ENCODE assay signal across 8 mouse cellular contexts in the genomic region with DNA sequence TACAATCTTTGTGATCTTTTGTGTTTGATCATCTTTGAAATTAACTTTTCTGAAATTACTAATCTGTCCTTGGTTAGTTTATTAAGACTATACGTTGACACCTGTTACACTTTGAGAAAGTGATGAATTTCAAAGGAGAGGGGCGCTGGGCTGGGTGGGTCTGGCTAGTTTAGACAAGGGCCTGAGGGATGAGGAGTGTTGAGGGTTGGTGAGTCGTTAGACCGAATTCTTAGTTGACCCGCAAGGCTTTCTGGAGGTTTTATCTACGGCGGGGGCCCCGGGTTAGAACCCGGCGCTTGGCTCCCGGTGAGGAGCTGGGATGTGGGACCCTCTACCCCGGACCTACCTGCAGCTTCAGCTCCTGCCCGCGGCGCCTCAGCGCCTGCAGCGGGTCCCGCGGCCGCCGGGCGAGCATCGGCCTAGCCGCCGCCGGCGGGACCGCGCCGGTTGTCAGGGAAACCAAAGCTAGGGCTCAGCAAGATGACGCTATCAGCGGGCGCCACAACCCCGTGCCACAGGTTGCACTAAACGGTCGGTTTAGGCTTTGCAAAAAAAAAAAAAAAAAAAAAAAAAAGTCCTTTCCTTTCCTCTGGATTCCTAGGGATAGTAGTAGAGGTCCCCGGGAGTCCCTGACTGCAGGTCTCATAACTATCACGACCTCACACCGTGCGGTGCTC. TPM values are rescaled to one million over a fixed set of nuclear protein-coding genes. Genes with fewer than 3 reads are reported as not detected.
DNase-seq lines count a peak whose midpoint lies in the region; ATAC-seq and TF ChIP-seq lines count a peak whose summit lies in the region.

TSS of gene Nphp1 (minus strand) at position 458 of the 677 bp plus-strand sequence.

- peak; percentile 76 for ATAC-seq in embryonic facial prominence, embryonic 15.5 days (ENCODE audit: insufficient number of reproducible peaks, low FRiP score, low TSS enrichment, low read depth)
- peak; percentile 80 for ATAC-seq in kidney, embryonic 14.5 days (ENCODE audit: low FRiP score, low TSS enrichment)
- peak; percentile 83 for ATAC-seq in limb, embryonic 15.5 days (ENCODE audit: insufficient number of reproducible peaks, low FRiP score, low TSS enrichment, low read depth)

- no peak within 1 kb of the TSS; the same call in 1 of the 2 replicates for H3K27ac ChIP-seq in bone marrow, adult 2 months (ENCODE audit: control insufficient read depth, insufficient read depth, low read depth, low read length, poor library complexity)
- peak within 1 kb of the TSS; percentile 52; the same call in 1 of the 2 replicates for H3K27ac ChIP-seq in embryonic facial prominence, embryonic 15.5 days (replicated peaks)
- no peak within 1 kb of the TSS for H3K27ac ChIP-seq in kidney, embryonic 14.5 days (ENCODE audit: low read depth, low read length)
- H3K27ac ChIP-seq in limb, embryonic 15.5 days: peak within 1 kb of the TSS; percentile 80

- no peaks in the 10 kb centered on the region; the same call in 1 of the 2 replicates for H3K4me1 ChIP-seq in bone marrow, adult 2 months (ENCODE audit: control insufficient read depth, insufficient read depth, low read length)
- peaks cover 21% of the 10 kb centered on the region for H3K4me1 ChIP-seq in embryonic facial prominence, embryonic 15.5 days
- H3K4me1 ChIP-seq in kidney, embryonic 14.5 days (ENCODE audit: control insufficient read depth, insufficient read depth, low read length): peaks cover 20% of the 10 kb centered on the region
- H3K4me1 ChIP-seq in limb, embryonic 15.5 days: peaks cover 20% of the 10 kb centered on the region

- peak within 1 kb of the TSS; percentile 57 for H3K9ac ChIP-seq in embryonic facial prominence, embryonic 15.5 days
- peak within 1 kb of the TSS; percentile 82 for H3K9ac ChIP-seq in kidney, embryonic 14.5 days (ENCODE audit: low read depth, low read length)
- H3K9ac ChIP-seq in limb, embryonic 15.5 days: peak within 1 kb of the TSS; percentile 45

- TF ChIP-seq CTCF in bone marrow, adult 2 months (IDR thresholded peaks at IDR 0.05; ENCODE audit: control insufficient read depth, insufficient read depth, low read length): no peak

- peak; percentile 84 for DNase-seq in 416B (ENCODE audit: low read depth)
- DNase-seq in heart, adult 9 months (ENCODE audit: low spot score in 2 of 2): peak; percentile 79 to 80
- peak; percentile 40 to 71 for DNase-seq in monocyte, adult 2 months (ENCODE audit: low read depth in 1 of 2, low spot score in 2 of 2)
- peak; percentile 79 to 80 for DNase-seq in spleen, postnatal 36 days (ENCODE audit: low spot score in 2 of 2)

- H3K4me3 ChIP-seq in bone marrow, adult 2 months (replicated peaks; ENCODE audit: control insufficient read depth, low read depth, low read length): peak within 1 kb of the TSS; percentile 96
- H3K4me3 ChIP-seq in embryonic facial prominence, embryonic 15.5 days (replicated peaks): peak within 1 kb of the TSS; percentile 82
- H3K4me3 ChIP-seq in kidney, embryonic 14.5 days (ENCODE audit: low read length): peak within 1 kb of the TSS; percentile 77
- H3K4me3 ChIP-seq in limb, embryonic 15.5 days: peak within 1 kb of the TSS; percentile 80

- no peaks in the 10 kb centered on the region for H3K9me3 ChIP-seq in embryonic facial prominence, embryonic 15.5 days (replicated peaks)
- H3K9me3 ChIP-seq in kidney, embryonic 14.5 days (ENCODE audit: control insufficient read depth, low read length): no peaks in the 10 kb centered on the region
- H3K9me3 ChIP-seq in limb, embryonic 15.5 days: no peaks in the 10 kb centered on the region

- WGBS in bone marrow, adult 2 months: under 1% methylated on average over 40 of the region's 40 CpGs
- under 1% methylated on average over 40 of the region's 40 CpGs for WGBS in embryonic facial prominence, embryonic 15.5 days
- WGBS in kidney, embryonic 14.5 days: 1% methylated on average over 40 of the region's 40 CpGs
- WGBS in limb, embryonic 15.5 days: 0% methylated on average over 40 of the region's 40 CpGs

- peak within 1 kb of the TSS; percentile 56 for H3K4me2 ChIP-seq in embryonic facial prominence, embryonic 15.5 days (replicated peaks)
- peak within 1 kb of the TSS; percentile 76 for H3K4me2 ChIP-seq in kidney, embryonic 14.5 days (replicated peaks; ENCODE audit: low read depth, low read length)
- peak within 1 kb of the TSS; percentile 60 for H3K4me2 ChIP-seq in limb, embryonic 15.5 days

- H3K36me3 ChIP-seq in embryonic facial prominence, embryonic 15.5 days: no peaks in the 10 kb centered on the region
- H3K36me3 ChIP-seq in kidney, embryonic 14.5 days (ENCODE audit: control insufficient read depth, insufficient read depth, low read length): no peaks in the 10 kb centered on the region
- H3K36me3 ChIP-seq in limb, embryonic 15.5 days: no peaks in the 10 kb centered on the region

- no peaks in the 10 kb centered on the region for H3K27me3 ChIP-seq in embryonic facial prominence, embryonic 15.5 days
- H3K27me3 ChIP-seq in kidney, embryonic 14.5 days (ENCODE audit: control insufficient read depth, insufficient read depth, low read length): no peaks in the 10 kb centered on the region
- no peaks in the 10 kb centered on the region for H3K27me3 ChIP-seq in limb, embryonic 15.5 days

- no peak for TF ChIP-seq POLR2A in bone marrow, adult 2 months (IDR thresholded peaks at IDR 0.05; ENCODE audit: borderline replicate concordance, control insufficient read depth, low read depth, low read length)

RNA-seq across cellular contexts. Expression of gene Nphp1, which starts in this region (rescaled TPM):
- polyA plus RNA-seq in bone marrow, adult 2 months (2011; ENCODE audit: insufficient read depth, insufficient read length, low replicate concordance, missing spikeins): 3.0 and 3.5 TPM in 2 replicates
- 36.4 and 45.6 TPM in 2 replicates for polyA plus RNA-seq in embryonic facial prominence, embryonic 15.5 days (2015; fragmentation: Nextera tagmentation; extraction: Ambion mirVana)
- polyA plus RNA-seq in kidney, embryonic 14.5 days (2014; fragmentation: Nextera tagmentation; extraction: Ambion mirVana): 29.1 and 32.0 TPM in 2 replicates
- polyA plus RNA-seq in limb, embryonic 15.5 days (2015; fragmentation: Nextera tagmentation; extraction: Ambion mirVana): 24.5 and 27.4 TPM in 2 replicates

Comparison
In these comparisons a context has a peak if more than half of its experiments do, and no peak if none do; other contexts are left out.
1. H3K27ac ChIP-seq: peak in embryonic facial prominence, embryonic 15.5 days (single experiment) and limb, embryonic 15.5 days (single experiment); none in bone marrow, adult 2 months (single experiment) and kidney, embryonic 14.5 days (single experiment).
2. Peak in every context shown above with its lines, with median percentiles within 50 percentile points of each other: DNase-seq, H3K4me3 ChIP-seq, ATAC-seq, H3K4me2 ChIP-seq and H3K9ac ChIP-seq.